Mouse (Mus musculus): Measurements from ENCODE around the gene Atf2.

- TF ChIP-seq EP300 (IDR thresholded peaks at IDR 0.05; ENCODE audit: low read depth) (no peak), CTCF (IDR thresholded peaks at IDR 0.05; ENCODE audit: low read depth) (no peak)
These were observed 94.3 kb downstream of the Atf2 start for GRCm38 (mm10) chr2:73798136-73798535.
